In the genomic region with DNA sequence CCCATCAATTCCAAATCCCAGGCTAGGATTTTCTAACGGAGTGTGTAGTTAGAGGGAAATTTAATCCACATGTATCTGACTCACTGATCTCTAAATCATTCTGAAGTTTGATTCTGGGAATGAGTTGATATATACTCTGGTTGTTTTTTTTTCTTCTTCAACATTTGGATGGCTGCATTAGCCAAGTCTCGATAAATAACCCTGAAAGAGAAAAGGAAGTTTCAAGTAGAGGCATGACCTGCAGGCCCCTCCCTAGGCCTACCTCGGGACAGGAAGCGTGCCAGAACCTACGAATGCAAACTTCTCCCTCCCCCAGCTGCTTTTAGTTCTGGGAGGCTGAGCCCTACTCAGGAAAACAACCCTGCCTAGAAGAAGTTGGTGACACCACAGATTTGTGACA, we compare ENCODE assay signal across 28 mouse cellular contexts.
DNase-seq lines count a peak whose midpoint lies in the region; ATAC-seq lines count a peak whose summit lies in the region.
"Had no signal": no experiment of that assay in that cellular context is flagged by ENCODE, and none has a peak within 500 bp of the region (broad histone marks: within the 10 kb centered on the region; RNA-seq: fewer than 3 reads in every experiment).

No protein-coding gene starts in this region.

- H3K9me3 ChIP-seq in embryonic facial prominence, embryonic 13.5 days: no peaks in the 10 kb centered on the region
- H3K9me3 ChIP-seq in embryonic facial prominence, embryonic 10.5 days: no peaks in the 10 kb centered on the region
- no peaks in the 10 kb centered on the region for H3K9me3 ChIP-seq in embryonic facial prominence, embryonic 14.5 days (ENCODE audit: control insufficient read depth, low read length)
- H3K9me3 ChIP-seq: forebrain, embryonic 10.5 days; forebrain, embryonic 13.5 days; heart, embryonic 12.5 days; heart, embryonic 15.5 days; hindbrain, embryonic 10.5 days had no signal

- H3K4me1 ChIP-seq in embryonic facial prominence, embryonic 13.5 days: peaks cover 15% of the 10 kb centered on the region
- H3K4me1 ChIP-seq in embryonic facial prominence, embryonic 10.5 days: peaks cover 11% of the 10 kb centered on the region; the same call in 1 of the 2 replicates
- peaks cover 14% of the 10 kb centered on the region for H3K4me1 ChIP-seq in embryonic facial prominence, embryonic 14.5 days (ENCODE audit: control insufficient read depth, insufficient read depth, low read length)

- WGBS in embryonic facial prominence, embryonic 13.5 days: 20% methylated on average over 5 of the region's 5 CpGs
- 64% methylated on average over 5 of the region's 5 CpGs for WGBS in embryonic facial prominence, embryonic 10.5 days
- WGBS in embryonic facial prominence, embryonic 14.5 days: 31% methylated on average over 5 of the region's 5 CpGs

- no peak overlapping the region for H3K4me3 ChIP-seq in embryonic facial prominence, embryonic 13.5 days
- no peak overlapping the region for H3K4me3 ChIP-seq in embryonic facial prominence, embryonic 10.5 days
- no peak overlapping the region for H3K4me3 ChIP-seq in embryonic facial prominence, embryonic 14.5 days (ENCODE audit: low read depth, low read length)
- H3K4me3 ChIP-seq: forebrain, embryonic 10.5 days; forebrain, embryonic 13.5 days; heart, embryonic 12.5 days; heart, embryonic 15.5 days; hindbrain, embryonic 10.5 days had no signal

- no peak for DNase-seq in embryonic facial prominence, embryonic 10.5 days (ENCODE audit: low spot score)
- peak; percentile 55 for DNase-seq in 3T3-L1 (ENCODE audit: low read depth, low spot score)
- DNase-seq in embryonic facial prominence, embryonic 14.5 days (ENCODE audit: low spot score): peak; percentile 68
- peak; percentile 1 for DNase-seq in induced T-regulatory cell, adult 2 months (ENCODE audit: low read depth)
- no peak for DNase-seq in adrenal gland, postnatal 10 days
- no peak for DNase-seq in frontal cortex, adult 2 months (ENCODE audit: extremely low spot score in 1 of 2, low spot score in 1 of 2)
- DNase-seq in lung, postnatal 36 days: no peak
- DNase-seq: adrenal gland, adult 8-10 months; adrenal gland, postnatal 36 days; B cell, adult 2 months; cerebellum, adult 2 months; cerebellum, adult 9-11 months; cerebellum, postnatal 25 days; gastrocnemius, postnatal 25 days; heart, adult 18-20 months; heart, postnatal 10 days; heart, postnatal 36 days had no signal

- no peak for ATAC-seq in embryonic facial prominence, embryonic 13.5 days (ENCODE audit: insufficient number of reproducible peaks, insufficient read depth, low FRiP score, low TSS enrichment, low read depth)
- no peak for ATAC-seq in embryonic facial prominence, embryonic 14.5 days (ENCODE audit: low read depth)
- ATAC-seq: activated CD4-positive, CD25-positive, alpha-beta regulatory T cell, adult 4 months; forebrain, embryonic 13.5 days; forebrain, embryonic 16.5 days; hindbrain, postnatal 0 days; intestine, postnatal 0 days had no signal

- H3K4me2 ChIP-seq in embryonic facial prominence, embryonic 13.5 days: no peak overlapping the region
- no peak overlapping the region for H3K4me2 ChIP-seq in embryonic facial prominence, embryonic 14.5 days (ENCODE audit: low read depth, low read length)
- H3K4me2 ChIP-seq: forebrain, embryonic 13.5 days; heart, embryonic 12.5 days; heart, embryonic 15.5 days; hindbrain, embryonic 14.5 days had no signal

- no peaks in the 10 kb centered on the region for H3K27me3 ChIP-seq in embryonic facial prominence, embryonic 13.5 days
- peaks cover 6% of the 10 kb centered on the region; the same call in 1 of the 2 replicates for H3K27me3 ChIP-seq in embryonic facial prominence, embryonic 10.5 days (replicated peaks; ENCODE audit: low read depth, poor library complexity, severe bottlenecking)
- no peaks in the 10 kb centered on the region for H3K27me3 ChIP-seq in embryonic facial prominence, embryonic 14.5 days (replicated peaks; ENCODE audit: control insufficient read depth, insufficient read depth, low read length)
- H3K27me3 ChIP-seq: heart, embryonic 12.5 days; heart, embryonic 15.5 days had no signal

- H3K27ac ChIP-seq in embryonic facial prominence, embryonic 13.5 days: 0 out of 2 replicates have a peak overlapping the region, but pooled peaks have one; percentile 19
- no peak overlapping the region for H3K27ac ChIP-seq in embryonic facial prominence, embryonic 10.5 days (replicated peaks)
- H3K27ac ChIP-seq in embryonic facial prominence, embryonic 14.5 days (replicated peaks; ENCODE audit: low read depth, low read length): no peak overlapping the region; the same call in 1 of the 2 replicates
- H3K27ac ChIP-seq: forebrain, embryonic 10.5 days; forebrain, embryonic 13.5 days; heart, embryonic 15.5 days; hindbrain, embryonic 10.5 days; hindbrain, embryonic 14.5 days; hindbrain, postnatal 0 days had no signal

- no peaks in the 10 kb centered on the region for H3K36me3 ChIP-seq in embryonic facial prominence, embryonic 13.5 days
- no peaks in the 10 kb centered on the region for H3K36me3 ChIP-seq in embryonic facial prominence, embryonic 10.5 days (replicated peaks)
- H3K36me3 ChIP-seq in embryonic facial prominence, embryonic 14.5 days (ENCODE audit: control insufficient read depth, insufficient read depth, low read length): no peaks in the 10 kb centered on the region
- H3K36me3 ChIP-seq: forebrain, embryonic 10.5 days; heart, embryonic 12.5 days; heart, embryonic 15.5 days; hindbrain, embryonic 10.5 days had no signal

- H3K9ac ChIP-seq in embryonic facial prominence, embryonic 13.5 days: no peak overlapping the region
- H3K9ac ChIP-seq in embryonic facial prominence, embryonic 14.5 days (ENCODE audit: low read depth, low read length): no peak overlapping the region
- H3K9ac ChIP-seq: forebrain, embryonic 13.5 days; heart, embryonic 12.5 days; heart, embryonic 15.5 days; hindbrain, embryonic 14.5 days had no signal

Comparison
In these comparisons a context has a peak if more than half of its experiments do, and no peak if none do; other contexts are left out.
1. DNase-seq: peak in 3T3-L1 (single experiment), embryonic facial prominence, embryonic 14.5 days (single experiment) and induced T-regulatory cell, adult 2 months (single experiment); none in embryonic facial prominence, embryonic 10.5 days (single experiment), adrenal gland, postnatal 10 days (single experiment), frontal cortex, adult 2 months (0 of 2) and lung, postnatal 36 days (single experiment).